Mouse (Mus musculus) MEL (cell line): ENCODE data around the gene Ywhae. TPM values are rescaled to one million over a fixed set of nuclear protein-coding genes. Genes with fewer than 3 reads are reported as not detected.

Experiments
- DNase-seq: peaks from one replicate; pipeline ENCODE4 v3.0.0; 2011; ENCODE audit warnings: low read depth, low spot score
- H3K27ac ChIP-seq: 2 replicates; pipeline ENCODE4 v1.5.1; 2012; ENCODE audit warnings: low read depth, mild to moderate bottlenecking, control low read depth, low read length, moderate library complexity; ENCODE audit not compliant: control insufficient read depth
- H3K27me3 ChIP-seq, 2 experiments: fragments of 150-350 bp in 1 of 2; sonication (generic) in 1 of 2; 2 replicates each; pipeline ENCODE4 v1.6.1; 2012; ENCODE audit warnings: low read length in 2 of 2, mild to moderate bottlenecking in 2 of 2, improper control_type of control experiment in 1 of 2, moderate library complexity in 1 of 2; ENCODE audit not compliant: insufficient read depth in 2 of 2, control insufficient read depth in 1 of 2
- H3K36me3 ChIP-seq, 2 experiments: 2 replicates each; pipeline ENCODE4 v1.6.1; 2012 to 2014; ENCODE audit warnings: low read length in 2 of 2, improper control_type of control experiment in 1 of 2, inconsistent platforms in 1 of 2, mild to moderate bottlenecking in 1 of 2; ENCODE audit not compliant: insufficient read depth in 2 of 2, control insufficient read depth in 1 of 2
- H3K4me1 ChIP-seq, 2 experiments: fragments of 150-350 bp in 1 of 2; sonication (generic) in 1 of 2; 2 replicates each; pipeline ENCODE4 v1.6.1; 2012; ENCODE audit warnings: low read length in 2 of 2, improper control_type of control experiment in 1 of 2, mild to moderate bottlenecking in 1 of 2; ENCODE audit not compliant: insufficient read depth in 2 of 2, control insufficient read depth in 1 of 2
- H3K4me3 ChIP-seq, 2 experiments: fragments of 150-350 bp in 1 of 2; sonication (generic) in 1 of 2; 2 replicates each; pipeline ENCODE4 v1.5.1; 2012; ENCODE audit warnings: low read depth in 2 of 2, low read length in 2 of 2, mild to moderate bottlenecking in 2 of 2, moderate library complexity in 2 of 2, control low read depth in 1 of 2, improper control_type of control experiment in 1 of 2; ENCODE audit not compliant: control insufficient read depth in 1 of 2, insufficient read depth in 1 of 2
- H3K79me2 ChIP-seq: 2 replicates; pipeline ENCODE4 v1.6.1; 2012; ENCODE audit warnings: mild to moderate bottlenecking, low read length, moderate library complexity; ENCODE audit not compliant: control insufficient read depth, poor library complexity, insufficient read depth
- H3K9ac ChIP-seq: 2 replicates; pipeline ENCODE4 v1.6.1; 2012; ENCODE audit warnings: low read depth, mild to moderate bottlenecking, control low read depth, low read length, moderate library complexity; ENCODE audit not compliant: control insufficient read depth, poor library complexity, severe bottlenecking
- H3K9me3 ChIP-seq: fragments of 150-350 bp; sonication (generic); replicated peaks from 2 replicates; pipeline ENCODE4 v1.6.1; 2012; ENCODE audit warnings: mild to moderate bottlenecking, low read length, improper control_type of control experiment, moderate library complexity; ENCODE audit not compliant: insufficient read depth
- CTCF ChIP-seq, 3 experiments: IDR thresholded peaks in 2 of 3; conservative IDR thresholded peaks in 1 of 3; 2 replicates each; pipeline ENCODE4 v1.5.1; 2011 to 2012; ENCODE audit warnings: low read length in 3 of 3, low read depth in 2 of 3, mild to moderate bottlenecking in 2 of 3, improper control_type of control experiment in 1 of 3, inconsistent platforms in 1 of 3, mixed read lengths in 1 of 3, moderate library complexity in 1 of 3; ENCODE audit not compliant: control insufficient read depth in 1 of 3, insufficient read depth in 1 of 3, poor library complexity in 1 of 3, severe bottlenecking in 1 of 3
- ETS1 ChIP-seq: IDR thresholded peaks from 2 replicates; pipeline ENCODE4 v1.6.1; 2012; ENCODE audit warnings: low read depth, mild to moderate bottlenecking, inconsistent platforms, low read length, improper control_type of control experiment, moderate library complexity
- GATA1 ChIP-seq: IDR thresholded peaks from 2 replicates; pipeline ENCODE4 v1.6.1; 2011; ENCODE audit warnings: low read depth, low read length, improper control_type of control experiment
- JUND ChIP-seq: IDR thresholded peaks from 2 replicates; pipeline ENCODE4 v1.6.1; 2011; ENCODE audit warnings: low read depth, mild to moderate bottlenecking, improper control_type of control experiment, low read length
- MAX ChIP-seq: IDR thresholded peaks from 2 replicates; pipeline ENCODE4 v1.6.1; 2011; ENCODE audit warnings: low read length, improper control_type of control experiment
- MAZ ChIP-seq: IDR thresholded peaks from 2 replicates; pipeline ENCODE4 v1.6.1; 2012; ENCODE audit warnings: low read depth, mild to moderate bottlenecking, inconsistent platforms, low read length, improper control_type of control experiment
- MXI1 ChIP-seq: IDR thresholded peaks from 2 replicates; pipeline ENCODE4 v1.6.1; 2011; ENCODE audit warnings: mild to moderate bottlenecking, low read depth, low read length, improper control_type of control experiment
- MYC ChIP-seq: IDR thresholded peaks from 2 replicates; pipeline ENCODE4 v1.6.1; 2011; ENCODE audit warnings: low read depth, mild to moderate bottlenecking, low read length, improper control_type of control experiment, moderate library complexity
- POLR2A ChIP-seq, 2 experiments: IDR thresholded peaks; 2 replicates each; pipeline ENCODE4 v1.6.1; 2011 to 2012; ENCODE audit warnings: low read length in 2 of 2, mild to moderate bottlenecking in 2 of 2, control low read depth in 1 of 2, improper control_type of control experiment in 1 of 2, low read depth in 1 of 2, moderate library complexity in 1 of 2; ENCODE audit not compliant: control insufficient read depth in 1 of 2, insufficient read depth in 1 of 2, poor library complexity in 1 of 2
- POLR2AphosphoS2 ChIP-seq: IDR thresholded peaks from 2 replicates; pipeline ENCODE4 v1.6.1; 2011; ENCODE audit warnings: low read length, improper control_type of control experiment
- POLR2AphosphoS5 ChIP-seq: IDR thresholded peaks from 2 replicates; pipeline ENCODE4 v1.6.1; 2012; ENCODE audit warnings: low read depth, borderline replicate concordance, mild to moderate bottlenecking, inconsistent platforms, low read length, moderate library complexity, mixed read lengths
- TAL1 ChIP-seq: IDR thresholded peaks from 2 replicates; pipeline ENCODE4 v1.6.1; 2012; ENCODE audit warnings: mild to moderate bottlenecking, inconsistent platforms, low read length, moderate library complexity, mixed read lengths
- TBP ChIP-seq: IDR thresholded peaks from 2 replicates; pipeline ENCODE4 v1.8.0; 2011; ENCODE audit warnings: low read depth, low read length, improper control_type of control experiment
- USF1 ChIP-seq: IDR thresholded peaks from 2 replicates; pipeline ENCODE4 v1.6.1; 2014; ENCODE audit warnings: low read depth, mild to moderate bottlenecking, inconsistent platforms, low read length, improper control_type of control experiment, moderate library complexity
- ZC3H11A ChIP-seq: IDR thresholded peaks from 2 replicates; pipeline ENCODE4 v1.6.1; 2012; ENCODE audit warnings: low read depth, mild to moderate bottlenecking, inconsistent platforms, low read length, improper control_type of control experiment
- ZKSCAN1 ChIP-seq: IDR thresholded peaks from 2 replicates; pipeline ENCODE4 v1.6.1; 2012; ENCODE audit warnings: low read depth, mild to moderate bottlenecking, inconsistent platforms, low read length, improper control_type of control experiment, moderate library complexity
- polyA plus RNA-seq, 2 experiments: library from polyadenylated mRNA; stranded (reverse) in 1 of 2; unstranded in 1 of 2; fragments of >175 nt in 1 of 2; fragments of >200 nt in 1 of 2; gene quantifications; 2 replicates each; pipeline versions ENCODE4 v1.2.1 to v1.2.4; 2012; ENCODE audit warnings: low replicate concordance in 2 of 2, low read depth in 1 of 2; ENCODE audit not compliant: insufficient read length in 2 of 2, insufficient read depth in 1 of 2, missing spikeins in 1 of 2
- total RNA-seq: library from RNA; depleted of rRNA; stranded (reverse); fragments of 300-350 nt; gene quantifications from 2 replicates; pipeline ENCODE4 v1.2.3, GENCODE M21; 2012

The Ywhae gene
- total and polyA plus RNA-seq, 3 experiments, result 303 to 855 (median 755) TPM

GRCm38 (mm10) chr11:75735462-75736252 lies 3.0 kb downstream of the Ywhae start:
- no peak for DNase-seq
- H3K36me3 ChIP-seq, result peaks cover 19 to 64% of the 10 kb centered on the region in 2 experiments
- no peaks in the 10 kb centered on the region for H3K27me3 ChIP-seq
- peaks cover 73% of the 10 kb centered on the region for H3K79me2 ChIP-seq
- H3K9me3 ChIP-seq, result no peaks in the 10 kb centered on the region
- H3K4me3 ChIP-seq, result no peak overlapping the region
- H3K27ac ChIP-seq, result no peak overlapping the region
- H3K4me1 ChIP-seq, result peaks cover 25 to 32% of the 10 kb centered on the region in 2 experiments
- TF ChIP-seq CTCF (IDR thresholded peaks at IDR 0.05 in 2 of 3, conservative IDR thresholded peaks at IDR 0.05 in 1 of 3; ENCODE audit: control insufficient read depth in 1 of 3, insufficient read depth in 1 of 3, low read depth in 2 of 3, low read length in 3 of 3, poor library complexity in 1 of 3, severe bottlenecking in 1 of 3), result no peak
- TF ChIP-seq POLR2AphosphoS5, result no peak
- TF ChIP-seq TBP, result peak; percentile 58; the same call in 1 of the 2 replicates
- H3K9ac ChIP-seq, result 0 out of 2 replicates have a peak overlapping the region, but pooled peaks have one; percentile 5

DNA sequence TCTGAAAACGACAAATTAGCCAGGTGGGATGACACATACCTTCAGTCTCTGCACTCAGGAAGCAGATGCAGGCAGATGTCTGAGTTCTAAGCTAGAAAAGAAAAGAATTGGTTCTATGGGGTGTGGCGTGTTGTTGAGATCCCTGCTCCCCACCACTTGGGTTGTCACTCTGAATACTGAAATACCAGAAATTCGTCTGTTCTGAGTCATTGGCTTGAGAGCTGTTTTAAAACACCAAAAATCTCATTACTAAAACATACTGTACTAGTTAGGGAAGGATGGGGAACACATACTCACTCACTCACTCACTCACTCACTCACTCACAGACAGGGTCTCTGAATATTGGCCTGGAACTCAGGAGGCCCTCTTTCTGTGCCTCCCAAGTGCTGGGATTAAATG lies 4.3 kb downstream of the Ywhae start:
- peaks cover 38% of the 10 kb centered on the region in 2 experiments for H3K4me1 ChIP-seq
- H3K9ac ChIP-seq, result 0 out of 2 replicates have a peak overlapping the region, but pooled peaks have one; percentile 10
- TF ChIP-seq MXI1 (no peak), USF1 (no peak), TAL1 (no peak), GATA1 (no peak), POLR2A (IDR thresholded peaks at IDR 0.05; ENCODE audit: control insufficient read depth in 1 of 2, insufficient read depth in 1 of 2, low read depth in 1 of 2, low read length in 2 of 2, poor library complexity in 1 of 2) (0 out of 4 replicates have a peak, but pooled peaks of 1 of the 2 experiments have one; percentile 2), MAX (no peak)

GRCm38 (mm10) chr11:75737806-75738476 lies 5.3 kb downstream of the Ywhae start:
- H3K27me3 ChIP-seq, result no peaks in the 10 kb centered on the region
- TF ChIP-seq GATA1 (no peak), CTCF (IDR thresholded peaks at IDR 0.05 in 2 of 3, conservative IDR thresholded peaks at IDR 0.05 in 1 of 3; ENCODE audit: control insufficient read depth in 1 of 3, insufficient read depth in 1 of 3, low read depth in 2 of 3, low read length in 3 of 3, poor library complexity in 1 of 3, severe bottlenecking in 1 of 3) (no peak), MXI1 (no peak), MYC (no peak), POLR2A (IDR thresholded peaks at IDR 0.05; ENCODE audit: control insufficient read depth in 1 of 2, insufficient read depth in 1 of 2, low read depth in 1 of 2, low read length in 2 of 2, poor library complexity in 1 of 2) (no peak), ZKSCAN1 (no peak), MAZ (no peak), JUND (no peak), POLR2AphosphoS2 (no peak), ETS1 (no peak), ZC3H11A (no peak)
- H3K9me3 ChIP-seq, result no peaks in the 10 kb centered on the region
- no peak overlapping the region for H3K4me3 ChIP-seq
- H3K4me1 ChIP-seq, result peaks cover 38 to 40% of the 10 kb centered on the region in 2 experiments
- peak; percentile 23 for DNase-seq
- peaks cover 30 to 81% of the 10 kb centered on the region in 2 experiments for H3K36me3 ChIP-seq
- H3K9ac ChIP-seq, result no peak overlapping the region
- no peak overlapping the region for H3K27ac ChIP-seq
- peaks cover 93% of the 10 kb centered on the region for H3K79me2 ChIP-seq

More for the DNA sequence above, 4.3 kb downstream of the Ywhae start:
- Histone ChIP-seq H3K9me3 (no peaks in the 10 kb centered on the region), H3K36me3 (peaks cover 23 to 76% of the 10 kb centered on the region in 2 experiments), H3K27ac (no peak overlapping the region), H3K27me3 (no peaks in the 10 kb centered on the region), H3K79me2 (peaks cover 86% of the 10 kb centered on the region), H3K4me3 (no peak overlapping the region)
- no peak for DNase-seq
